Mouse (Mus musculus) stomach, embryonic 16.5 days (tissue): ENCODE measurements at regions not wholly inside any gene's neighbourhood (a gene's known extent, or its start where the extent isn't known, plus 50 kb on each side); places are given as distances from the start of the nearest gene placed in this dataset.

Experiments used
- ATAC-seq: fragments of 200-750 bp; cut with Nextera tagmentation; 2 replicates; pipeline ENCODE4 v1.8.0; 2017; ENCODE audit warnings: moderate number of reproducible peaks, moderate TSS enrichment; ENCODE audit not compliant: insufficient read depth, low FRiP score
- H3K27ac ChIP-seq: fragments of 300-500 bp; sonication (generic); 2 replicates; pipeline ENCODE4 v1.5.1; 2014; ENCODE audit warnings: low read length
- H3K27me3 ChIP-seq: fragments of 300-500 bp; sonication (generic); 2 replicates; pipeline ENCODE4 v1.6.1; 2014; ENCODE audit warnings: low read length, control low read depth, mixed read lengths; ENCODE audit not compliant: control insufficient read depth, insufficient read depth
- H3K36me3 ChIP-seq: fragments of 300-500 bp; sonication (generic); 2 replicates; pipeline ENCODE4 v1.6.1; 2014; ENCODE audit warnings: low read length; ENCODE audit not compliant: control insufficient read depth, insufficient read depth
- H3K4me1 ChIP-seq: fragments of 300-500 bp; sonication (generic); 2 replicates; pipeline ENCODE4 v1.6.1; 2014; ENCODE audit warnings: low read length, control low read depth, mixed read lengths; ENCODE audit not compliant: control insufficient read depth, insufficient read depth
- H3K4me2 ChIP-seq: fragments of 300-500 bp; sonication (generic); 2 replicates; pipeline ENCODE4 v1.6.1; 2014; ENCODE audit warnings: low read depth, low read length, mixed read lengths
- H3K4me3 ChIP-seq: fragments of 300-500 bp; sonication (generic); replicated peaks from 2 replicates; pipeline ENCODE4 v1.5.1; 2014; ENCODE audit warnings: mild to moderate bottlenecking, low read length
- H3K9ac ChIP-seq: fragments of 300-500 bp; sonication (generic); 2 replicates; pipeline ENCODE4 v1.6.1; 2014; ENCODE audit warnings: low read length
- H3K9me3 ChIP-seq: fragments of 300-500 bp; sonication (generic); replicated peaks from 2 replicates; pipeline ENCODE4 v1.6.1; 2016; ENCODE audit warnings: low read length, control low read depth; ENCODE audit not compliant: control insufficient read depth
- WGBS: fragments of 180-500 bp; shearing (Covaris S2); extraction: QIAGEN DNeasy Blood & Tissue Kit; methylation state at CpG from one replicate; pipeline ENCODE4 v1.1.7; 2014; 5-methylcytosine and 5-hydroxymethylcytosine counted together

GRCm38 (mm10) chr9:52591188-52591587 is 88.4 kb downstream of the AI593442 start:
- 57% methylated on average over 3 of the region's 3 CpGs for WGBS
- ATAC-seq: no peak
- Histone ChIP-seq H3K27ac (no peak overlapping the region), H3K36me3 (no peaks in the 10 kb centered on the region), H3K27me3 (no peaks in the 10 kb centered on the region), H3K4me1 (no peaks in the 10 kb centered on the region), H3K4me2 (no peak overlapping the region), H3K9me3 (no peaks in the 10 kb centered on the region), H3K9ac (no peak overlapping the region), H3K4me3 (no peak overlapping the region)

- 80% methylated on average over 4 of the region's 4 CpGs for WGBS
- H3K9ac ChIP-seq: no peak overlapping the region
- H3K36me3 ChIP-seq: no peaks in the 10 kb centered on the region
- no peaks in the 10 kb centered on the region for H3K27me3 ChIP-seq
- H3K27ac ChIP-seq: no peak overlapping the region
- no peak overlapping the region for H3K4me3 ChIP-seq
- H3K4me1 ChIP-seq: no peaks in the 10 kb centered on the region
- H3K4me2 ChIP-seq: no peak overlapping the region
- H3K9me3 ChIP-seq: no peaks in the 10 kb centered on the region
- no peak for ATAC-seq
Observed at GRCm38 (mm10) chr9:52574066-52574465, 105.5 kb downstream of the AI593442 start.

- Histone ChIP-seq H3K4me1 (no peaks in the 10 kb centered on the region), H3K9me3 (no peaks in the 10 kb centered on the region), H3K4me3 (no peak overlapping the region), H3K9ac (no peak overlapping the region), H3K36me3 (no peaks in the 10 kb centered on the region), H3K27ac (no peak overlapping the region), H3K4me2 (no peak overlapping the region), H3K27me3 (no peaks in the 10 kb centered on the region)
- 27% methylated on average over 2 of the region's 2 CpGs for WGBS
- ATAC-seq: no peak
Observed at GRCm38 (mm10) chr9:52551577-52552281, 127.9 kb downstream of the AI593442 start.

DNA sequence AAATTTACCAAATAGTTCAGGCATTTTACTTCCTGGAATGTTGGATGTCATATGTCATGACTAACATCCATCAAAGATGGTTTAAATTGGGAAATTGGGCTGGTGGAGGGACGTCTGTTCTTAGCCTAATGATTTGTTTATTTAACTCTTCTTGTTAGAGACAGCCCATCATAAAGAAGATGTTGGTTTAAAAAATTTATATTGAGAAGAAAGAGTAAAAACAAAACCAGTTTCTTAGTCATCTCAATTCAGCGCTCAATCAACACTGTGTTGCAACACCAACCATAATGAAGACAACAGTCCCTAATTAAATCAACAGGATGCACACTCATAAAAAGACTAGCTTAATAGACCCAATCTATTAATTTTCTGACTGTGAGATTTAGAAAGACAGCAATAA is 133.5 kb downstream of the AI593442 start:
- H3K9me3 ChIP-seq: no peaks in the 10 kb centered on the region
- H3K4me2 ChIP-seq: no peak overlapping the region
- no peak overlapping the region for H3K9ac ChIP-seq
- no peak overlapping the region for H3K27ac ChIP-seq
- H3K4me3 ChIP-seq: no peak overlapping the region
- WGBS: 48% methylated on average over 2 of the region's 2 CpGs
- no peaks in the 10 kb centered on the region for H3K36me3 ChIP-seq
- H3K4me1 ChIP-seq: no peaks in the 10 kb centered on the region
- no peak for ATAC-seq
- no peaks in the 10 kb centered on the region for H3K27me3 ChIP-seq

DNA sequence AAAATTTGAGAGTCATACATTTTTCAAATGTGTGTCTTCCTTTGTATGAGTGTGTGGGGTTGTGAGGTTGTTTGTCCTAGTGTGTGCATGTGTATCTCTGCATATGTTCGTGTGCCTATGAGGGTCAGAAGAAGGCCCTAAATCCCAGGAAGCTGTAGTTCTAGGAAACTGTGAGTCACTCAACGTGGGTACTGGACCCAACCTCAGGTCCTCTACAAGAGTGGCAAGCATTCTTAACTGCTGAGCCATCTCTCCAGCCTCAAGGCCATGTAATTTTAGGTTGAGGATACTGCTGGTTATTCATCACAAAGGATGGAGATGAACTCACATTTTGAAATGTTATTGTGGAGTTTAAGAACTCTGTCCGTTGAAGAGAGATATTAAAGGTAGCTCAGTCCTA is 140.5 kb downstream of the AI593442 start:
- H3K9me3 ChIP-seq: no peaks in the 10 kb centered on the region
- ATAC-seq: no peak
- WGBS: 76% methylated on average over 3 of the region's 3 CpGs
- no peak overlapping the region for H3K9ac ChIP-seq
- no peaks in the 10 kb centered on the region for H3K36me3 ChIP-seq
- no peaks in the 10 kb centered on the region for H3K27me3 ChIP-seq
- H3K4me3 ChIP-seq: no peak overlapping the region
- H3K4me1 ChIP-seq: no peaks in the 10 kb centered on the region
- H3K4me2 ChIP-seq: no peak overlapping the region
- no peak overlapping the region for H3K27ac ChIP-seq

- no peak overlapping the region for H3K27ac ChIP-seq
- no peak overlapping the region for H3K9ac ChIP-seq
- no peaks in the 10 kb centered on the region for H3K27me3 ChIP-seq
- ATAC-seq: no peak
- no peaks in the 10 kb centered on the region for H3K9me3 ChIP-seq
- H3K36me3 ChIP-seq: no peaks in the 10 kb centered on the region
- no peak overlapping the region for H3K4me3 ChIP-seq
- WGBS: 77% methylated on average over 6 of the region's 6 CpGs
- H3K4me2 ChIP-seq: no peak overlapping the region
- no peaks in the 10 kb centered on the region for H3K4me1 ChIP-seq
Observed at GRCm38 (mm10) chr9:52529444-52529915, 150.1 kb downstream of the AI593442 start.

GRCm38 (mm10) chr9:52500487-52500886 is 179.1 kb downstream of the AI593442 start:
- Histone ChIP-seq H3K4me3 (no peak overlapping the region), H3K4me2 (no peak overlapping the region), H3K36me3 (no peaks in the 10 kb centered on the region), H3K9ac (no peak overlapping the region), H3K27me3 (no peaks in the 10 kb centered on the region), H3K27ac (no peak overlapping the region), H3K4me1 (no peaks in the 10 kb centered on the region), H3K9me3 (0 out of 2 replicates have a peak, but pooled peaks cover 4% of the 10 kb centered on the region)
- 71% methylated on average over 3 of the region's 3 CpGs for WGBS
- no peak for ATAC-seq

- Histone ChIP-seq H3K27me3 (no peaks in the 10 kb centered on the region), H3K27ac (no peak overlapping the region), H3K36me3 (no peaks in the 10 kb centered on the region), H3K4me1 (no peaks in the 10 kb centered on the region), H3K4me2 (no peak overlapping the region), H3K9me3 (no peaks in the 10 kb centered on the region), H3K4me3 (no peak overlapping the region), H3K9ac (no peak overlapping the region)
- 53% methylated on average over 8 of the region's 8 CpGs for WGBS
- ATAC-seq: no peak
Observed at GRCm38 (mm10) chr9:52495483-52496270, 183.9 kb downstream of the AI593442 start.

DNA sequence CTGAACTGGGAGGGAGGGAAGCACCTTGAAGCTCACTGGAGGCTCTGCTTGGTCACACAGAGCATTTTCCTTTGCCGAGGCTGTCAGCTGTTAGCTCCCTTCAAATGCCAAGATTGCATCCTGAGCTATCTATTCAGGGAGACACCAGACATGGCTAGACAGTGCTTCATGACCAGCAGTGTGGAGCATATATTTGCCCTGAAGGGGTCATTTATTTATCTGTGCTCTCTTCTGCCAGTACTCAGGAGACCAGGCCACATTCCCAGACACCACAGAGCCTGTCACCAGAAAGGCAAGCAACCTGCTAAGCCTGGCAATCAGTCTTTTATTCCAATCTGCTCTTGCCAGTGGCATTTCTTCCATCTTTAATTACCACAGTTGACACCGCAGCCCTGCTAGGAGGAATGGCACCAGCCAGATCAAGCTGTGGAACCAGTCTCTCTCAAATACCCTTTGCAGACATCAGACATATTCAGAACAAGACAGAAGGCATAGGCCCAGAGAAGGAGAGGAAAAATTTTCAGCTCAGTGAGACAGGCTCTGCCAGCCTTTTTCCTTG is 186.6 kb downstream of the AI593442 start:
- Histone ChIP-seq H3K9ac (no peak overlapping the region), H3K27me3 (no peaks in the 10 kb centered on the region)
- no peak for ATAC-seq

More for the DNA sequence above, 186.6 kb downstream of the AI593442 start:
- Histone ChIP-seq H3K36me3 (no peaks in the 10 kb centered on the region), H3K4me3 (no peak overlapping the region), H3K9me3 (no peaks in the 10 kb centered on the region), H3K4me2 (no peak overlapping the region), H3K4me1 (no peaks in the 10 kb centered on the region), H3K27ac (no peak overlapping the region)
- 50% methylated on average over 2 of the region's 2 CpGs for WGBS
